Mouse (Mus musculus): Measurements from ENCODE around the gene Atp5e. TPM values are rescaled to one million over a fixed set of nuclear protein-coding genes. Genes with fewer than 3 reads are reported as not detected.
A peak's percentile ranks its signal among the peaks of the same experiment; 100 is the strongest.

Gene Atp5e
- total RNA-seq, 2 experiments from 2014 or later: 285 to 333 TPM

GRCm38 (mm10) chr2:174424301-174425085 lies 39.4 kb downstream of the Atp5e start:
- DNase-seq (ENCODE audit: extremely low spot score in 1 of 2, low spot score in 1 of 2): no peak

- DNase-seq (ENCODE audit: extremely low spot score in 1 of 2, low spot score in 1 of 2): no peak
Measured at GRCm38 (mm10) chr2:174421107-174421506, 42.8 kb downstream of the Atp5e start.

GRCm38 (mm10) chr2:174415731-174416310 lies 48.1 kb downstream of the Atp5e start, which contains the start of gene Nelfcd:
Nelfcd (plus strand) TSS chr2:174415804.
- peak; percentile 85 to 91 for DNase-seq (ENCODE audit: extremely low spot score in 1 of 2, low spot score in 1 of 2)

GRCm38 (mm10) chr2:174415001-174415730 lies 48.7 kb downstream of the Atp5e start:
- DNase-seq (ENCODE audit: extremely low spot score in 1 of 2, low spot score in 1 of 2): no peak

DNA sequence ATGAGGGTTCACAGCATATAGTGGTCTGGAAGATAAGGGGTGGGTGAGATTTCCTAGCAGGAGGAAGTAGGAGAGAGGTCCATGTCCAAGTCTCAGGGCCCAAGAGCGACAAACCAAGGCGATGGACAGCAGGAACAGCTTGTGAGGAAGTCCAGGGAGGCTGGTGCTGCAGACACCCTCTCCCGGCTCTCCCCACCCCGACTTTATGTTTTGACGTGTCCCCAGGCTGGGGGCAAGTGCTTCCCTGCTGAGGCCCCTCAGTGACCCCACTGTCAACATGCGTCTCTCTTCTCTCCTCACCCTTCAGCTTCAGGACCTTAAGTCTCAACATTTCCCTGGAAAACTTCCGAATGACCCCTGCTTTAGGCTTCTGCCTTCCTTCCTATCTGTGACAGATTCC lies 50.8 kb downstream of the Atp5e start:
- no peak for DNase-seq (ENCODE audit: extremely low spot score in 1 of 2, low spot score in 1 of 2)

Other genes with a start within 250 kb of the Atp5e start
- 1,000 to 10,000 TPM; 1,728 to 1,971 TPM for gene Gnas, start 179.8 kb downstream of the Atp5e start, total RNA-seq (2021)
- gene Gm20721, start 117.4 kb downstream of the Atp5e start, total RNA-seq (2021): 1 to 10 TPM; 2.0 to 2.6 TPM
- 10 to 100 TPM; 49.0 to 49.6 TPM for gene Nelfcd, start 48.3 kb downstream of the Atp5e start, total RNA-seq (2021)
- 10 to 100 TPM; 29.4 to 31.0 TPM for gene Ctsz, start 25.1 kb downstream of the Atp5e start, total RNA-seq (2021)
- gene Tubb1, start 13.4 kb downstream of the Atp5e start, total RNA-seq (2021): not detected
- gene Prelid3b, start 9.0 kb upstream of the Atp5e start, total RNA-seq (2021): 10 to 100 TPM; 36.5 to 42.5 TPM
- gene Zfp831, start 179.4 kb upstream of the Atp5e start, total RNA-seq (2021): 10 to 100 TPM; 18.8 to 20.0 TPM

Measured in layer of hippocampus, postnatal 25 days (tissue).